Mouse (Mus musculus) liver, adult 2 months (tissue): ENCODE measurements around the gene Hist1h3d. TPM values are rescaled to one million over a fixed set of nuclear protein-coding genes. Genes with fewer than 3 reads are reported as not detected.

ENCODE experiments used
- DNase-seq: peaks from one replicate; pipeline ENCODE4 v3.0.0-alpha.2; 2011; ENCODE audit warnings: low read depth, low spot score; ENCODE audit errors: extremely low read depth
- H3K27ac ChIP-seq: fragments of 200-500 bp; replicated peaks from 2 replicates; pipeline ENCODE4 v1.5.1; 2012; ENCODE audit warnings: low read depth, mild to moderate bottlenecking, control low read depth, inconsistent platforms, low read length; ENCODE audit not compliant: insufficient read depth
- H3K27me3 ChIP-seq: fragments of 200-500 bp; 2 replicates; pipeline ENCODE4 v1.6.1; 2012; ENCODE audit warnings: mild to moderate bottlenecking, moderate library complexity, low read length, inconsistent platforms; ENCODE audit not compliant: control insufficient read depth, insufficient read depth
- H3K36me3 ChIP-seq: fragments of 200-500 bp; 2 replicates; pipeline ENCODE4 v1.6.1; 2012; ENCODE audit warnings: low read length, inconsistent platforms; ENCODE audit not compliant: control insufficient read depth, insufficient read depth
- H3K4me1 ChIP-seq: fragments of 200-500 bp; 2 replicates; pipeline ENCODE4 v1.6.1; 2011; ENCODE audit warnings: low read length; ENCODE audit not compliant: control insufficient read depth, insufficient read depth
- H3K4me3 ChIP-seq: fragments of 200-500 bp; 2 replicates; pipeline ENCODE4 v1.5.1; 2011; ENCODE audit warnings: low read depth, mild to moderate bottlenecking, control low read depth, low read length, moderate library complexity; ENCODE audit not compliant: insufficient read depth
- H3K79me2 ChIP-seq: fragments of 200-500 bp; 2 replicates; pipeline ENCODE4 v1.6.1; 2012; ENCODE audit warnings: inconsistent platforms, mild to moderate bottlenecking, low read length, moderate library complexity; ENCODE audit not compliant: control insufficient read depth, insufficient read depth
- H3K9ac ChIP-seq: fragments of 200-500 bp; 2 replicates; pipeline ENCODE4 v1.6.1; 2012; ENCODE audit warnings: low read depth, mild to moderate bottlenecking, control low read depth, inconsistent platforms, low read length
- CTCF ChIP-seq: fragments of 200-500 bp; IDR thresholded peaks from 2 replicates; pipeline ENCODE4 v1.5.1; 2011; ENCODE audit warnings: low read depth, low read length, control low read depth
- POLR2A ChIP-seq: fragments of 200-500 bp; IDR thresholded peaks from 2 replicates; pipeline ENCODE4 v1.6.1; 2011; ENCODE audit warnings: low read length, control low read depth; ENCODE audit not compliant: insufficient read depth; ENCODE audit errors: extremely low read depth
- WGBS: fragments of 180-500 bp; shearing (Covaris S2); methylation state at CpG from one replicate; pipeline ENCODE4 v1.1.7; 2018; 5-methylcytosine and 5-hydroxymethylcytosine counted together
- polyA plus RNA-seq: library from polyadenylated mRNA; depleted of rRNA; stranded (reverse); fragments of >200 nt; gene quantifications from 2 replicates; pipeline ENCODE4 v1.2.3, GENCODE M21; 2012
- total RNA-seq: library from RNA; depleted of rRNA; stranded (reverse); fragments of >200 nt; gene quantifications from 2 replicates; pipeline ENCODE4 v1.2.3, GENCODE M21; 2014

Gene Hist1h3d
- total and polyA plus RNA-seq, 2 experiments = 0.48 to 3.4 TPM

GRCm38 (mm10) chr13:23597957-23598356, 22.4 kb downstream of the Hist1h3d start:
- 9% methylated on average over 9 of the region's 9 CpGs for WGBS
- peak; percentile 70 for TF ChIP-seq CTCF
- no peak for TF ChIP-seq POLR2A
- H3K36me3 ChIP-seq = no peaks in the 10 kb centered on the region
- H3K27me3 ChIP-seq = no peaks in the 10 kb centered on the region
- DNase-seq = peak; percentile 63
- H3K27ac ChIP-seq = no peak overlapping the region
- H3K79me2 ChIP-seq = no peaks in the 10 kb centered on the region
- H3K4me3 ChIP-seq = no peak overlapping the region
- H3K9ac ChIP-seq = no peak overlapping the region
- H3K4me1 ChIP-seq = peaks cover 1% of the 10 kb centered on the region; the same call in 1 of the 2 replicates

- H3K36me3 ChIP-seq = no peaks in the 10 kb centered on the region
- no peak overlapping the region for H3K27ac ChIP-seq
- TF ChIP-seq POLR2A = no peak
- TF ChIP-seq CTCF = no peak
- H3K4me1 ChIP-seq = no peaks in the 10 kb centered on the region
- WGBS = 65% methylated on average over 7 of the region's 7 CpGs
- no peaks in the 10 kb centered on the region for H3K79me2 ChIP-seq
- no peaks in the 10 kb centered on the region for H3K27me3 ChIP-seq
- H3K9ac ChIP-seq = no peak overlapping the region
- DNase-seq = no peak
- H3K4me3 ChIP-seq = no peak overlapping the region
These were observed 27.7 kb downstream of the Hist1h3d start for GRCm38 (mm10) chr13:23603182-23603699.

GRCm38 (mm10) chr13:23604452-23604851, 28.9 kb downstream of the Hist1h3d start:
- no peak for TF ChIP-seq POLR2A
- no peak for TF ChIP-seq CTCF
- Histone ChIP-seq H3K27ac (no peak overlapping the region), H3K9ac (no peak overlapping the region), H3K4me3 (no peak overlapping the region), H3K36me3 (no peaks in the 10 kb centered on the region), H3K27me3 (no peaks in the 10 kb centered on the region), H3K4me1 (no peaks in the 10 kb centered on the region), H3K79me2 (no peaks in the 10 kb centered on the region)
- 93% methylated on average over 3 of the region's 3 CpGs for WGBS
- no peak for DNase-seq

- no peaks in the 10 kb centered on the region for H3K27me3 ChIP-seq
- no peaks in the 10 kb centered on the region for H3K4me1 ChIP-seq
- no peak for DNase-seq
- WGBS = 87% methylated on average over 3 of the region's 3 CpGs
- no peaks in the 10 kb centered on the region for H3K79me2 ChIP-seq
- TF ChIP-seq CTCF (no peak), POLR2A (no peak)
- no peak overlapping the region for H3K27ac ChIP-seq
- H3K36me3 ChIP-seq = no peaks in the 10 kb centered on the region
- H3K4me3 ChIP-seq = no peak overlapping the region
- H3K9ac ChIP-seq = no peak overlapping the region
These were observed 29.5 kb downstream of the Hist1h3d start for GRCm38 (mm10) chr13:23605052-23605451.

- WGBS = 87% methylated on average over 4 of the region's 4 CpGs
- no peak for TF ChIP-seq POLR2A
- TF ChIP-seq CTCF = no peak
- H3K4me1 ChIP-seq = no peaks in the 10 kb centered on the region
- H3K79me2 ChIP-seq = no peaks in the 10 kb centered on the region
- no peak for DNase-seq
- H3K9ac ChIP-seq = no peak overlapping the region
- H3K36me3 ChIP-seq = no peaks in the 10 kb centered on the region
- H3K27ac ChIP-seq = no peak overlapping the region
- H3K27me3 ChIP-seq = no peaks in the 10 kb centered on the region
- no peak overlapping the region for H3K4me3 ChIP-seq
These were observed 33.6 kb downstream of the Hist1h3d start for GRCm38 (mm10) chr13:23609209-23609608.

- Histone ChIP-seq H3K27me3 (no peaks in the 10 kb centered on the region), H3K27ac (no peak overlapping the region)
- TF ChIP-seq CTCF (no peak), POLR2A (no peak)
These were observed 34.3 kb downstream of the Hist1h3d start for GRCm38 (mm10) chr13:23609844-23610243.

More at GRCm38 (mm10) chr13:23609844-23610243, 34.3 kb downstream of the Hist1h3d start:
- no peaks in the 10 kb centered on the region for H3K36me3 ChIP-seq
- no peaks in the 10 kb centered on the region for H3K4me1 ChIP-seq
- DNase-seq = no peak
- H3K4me3 ChIP-seq = no peak overlapping the region
- H3K79me2 ChIP-seq = no peaks in the 10 kb centered on the region
- no peak overlapping the region for H3K9ac ChIP-seq
